Mouse (Mus musculus) MN1 (cell line): Measurements from ENCODE around the gene Acyp2.

Experiments
- DNase-seq: peaks from one replicate; pipeline ENCODE4 v3.0.0-alpha.2; 2016; ENCODE audit warnings: low spot score

Acyp2 gene

DNA sequence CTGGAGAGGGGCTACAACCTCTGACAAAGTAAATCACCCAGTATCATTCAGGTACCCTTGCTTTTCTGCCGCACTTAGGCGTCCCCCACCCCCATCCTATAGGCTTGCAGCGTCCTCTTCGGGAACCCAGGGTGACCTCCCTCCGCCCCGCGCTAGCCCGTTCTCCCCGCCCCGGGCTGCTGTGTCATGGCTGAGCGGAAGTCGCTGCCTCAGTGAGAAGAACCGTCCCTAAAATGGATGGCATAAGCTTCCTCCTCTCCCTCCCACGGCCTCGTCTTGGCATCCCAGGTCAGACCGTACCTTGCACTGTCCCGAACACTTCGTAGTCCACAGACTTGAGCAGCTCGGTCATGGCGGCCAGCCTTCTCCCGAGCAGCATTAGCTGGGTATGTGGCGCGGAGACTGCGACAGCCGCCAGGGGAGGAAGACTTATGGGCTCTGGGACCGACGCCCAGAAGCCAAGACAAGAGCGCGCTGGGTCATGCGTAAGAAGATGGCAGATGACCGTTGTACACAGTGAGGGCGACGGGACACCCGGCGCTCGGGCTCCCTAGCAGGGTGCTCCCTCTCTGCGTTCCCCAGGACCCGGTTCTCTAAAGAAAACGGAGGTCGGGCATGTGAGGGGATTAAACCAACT is at the start of gene Acyp2:
Acyp2 (minus strand) TSS at position 587 of the 637 bp plus-strand sequence.
- DNase-seq: peak; percentile 93

DNA sequence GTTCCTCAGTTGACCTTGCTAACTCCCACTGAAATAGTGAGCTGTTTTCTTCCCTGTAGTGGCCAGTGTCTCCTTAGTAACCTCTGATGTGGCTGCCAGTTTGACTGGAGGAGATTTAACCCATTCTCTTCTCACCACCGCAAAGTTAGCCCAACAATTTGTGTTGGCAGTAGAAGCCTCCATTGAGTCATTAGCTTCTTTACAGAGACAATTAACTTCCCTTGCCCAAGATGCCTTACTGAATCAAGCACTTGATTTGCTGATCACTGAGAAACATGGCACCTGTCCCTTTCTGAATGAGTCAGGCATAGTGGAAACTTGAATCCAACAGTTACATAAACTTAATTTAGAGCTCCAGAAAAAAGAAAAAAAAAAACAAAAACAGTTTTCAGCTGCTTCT is 40.0 kb upstream of the Acyp2 start:
- peak; percentile 5 for DNase-seq

DNA sequence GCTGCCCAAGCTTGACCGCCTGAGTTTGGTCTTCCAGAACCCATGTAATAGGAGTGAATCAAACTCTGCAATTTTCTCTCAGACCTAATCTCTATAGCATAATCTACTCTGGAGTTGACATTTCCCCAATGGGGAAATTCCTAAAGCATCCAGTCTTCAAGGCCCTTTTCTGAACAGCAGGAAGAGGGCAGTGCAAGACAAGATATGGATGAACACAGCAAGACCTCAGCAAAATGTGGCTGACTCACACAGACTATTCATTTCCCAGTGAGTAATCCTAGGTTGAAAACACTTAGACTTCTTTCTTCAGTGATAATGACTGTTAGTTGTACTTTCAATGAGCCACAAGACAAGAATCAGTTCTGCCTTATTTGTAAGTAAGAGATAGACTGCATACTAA is 26.7 kb upstream of the Acyp2 start:
- DNase-seq: peak; percentile 78

DNA sequence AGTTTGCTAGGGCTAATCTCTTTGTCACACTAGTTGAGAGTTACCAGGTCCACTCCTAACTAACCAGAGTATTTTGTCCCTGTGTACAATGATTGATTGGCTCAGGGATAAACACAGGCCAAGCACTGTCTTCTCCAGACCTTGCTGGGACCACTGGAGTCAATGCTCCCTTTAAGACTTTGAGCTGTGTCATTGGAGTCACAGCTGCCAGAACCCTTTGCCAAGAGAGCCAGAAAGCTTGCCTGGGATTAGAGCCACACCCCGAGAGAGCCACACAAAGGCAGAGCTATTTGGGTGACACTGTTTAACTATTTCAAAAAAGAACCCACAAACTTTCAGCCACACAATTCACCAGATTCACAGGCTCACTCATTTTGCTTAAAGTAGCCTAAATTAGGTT is 23.3 kb upstream of the Acyp2 start:
- DNase-seq: peak; percentile 59

DNA sequence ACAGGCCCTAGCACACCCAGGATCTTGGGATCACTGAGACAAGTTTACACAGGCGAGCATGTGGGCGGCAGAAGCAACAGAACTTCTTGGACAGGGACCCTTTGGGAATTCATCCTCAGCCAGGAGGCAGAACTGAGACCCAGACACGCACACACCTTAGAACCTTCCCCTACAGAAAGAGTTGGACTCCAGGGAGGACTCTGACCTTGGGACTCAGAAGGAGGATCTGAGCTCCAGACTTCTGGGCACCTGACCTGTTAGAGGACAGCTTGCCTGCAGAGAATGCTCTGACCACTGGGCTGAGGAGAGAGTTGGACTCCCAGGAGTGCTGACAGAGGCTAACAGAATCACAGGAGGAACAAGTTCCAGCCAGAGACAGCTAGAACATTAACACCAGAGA is 13.6 kb upstream of the Acyp2 start:
- DNase-seq: peak; percentile 3

DNA sequence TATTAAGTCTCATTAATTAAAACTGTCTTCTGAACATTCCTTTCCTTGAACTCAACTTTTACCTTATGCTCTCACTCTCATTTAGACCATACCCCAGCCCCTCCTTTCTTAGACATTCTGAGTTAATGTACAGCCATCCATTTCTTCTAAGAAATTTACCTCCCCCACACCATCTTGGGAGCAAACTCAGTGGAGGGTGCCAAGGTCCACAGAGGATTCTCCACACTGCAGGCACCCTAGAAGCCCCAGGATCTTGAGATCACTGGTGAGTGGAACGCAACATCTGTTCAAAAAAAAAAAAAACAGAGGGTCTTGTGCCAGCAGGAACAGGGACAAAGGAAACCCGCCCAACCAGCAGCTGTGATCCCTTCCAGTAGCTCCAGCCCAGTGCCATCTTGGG is 13.2 kb upstream of the Acyp2 start:
- DNase-seq: no peak

DNA sequence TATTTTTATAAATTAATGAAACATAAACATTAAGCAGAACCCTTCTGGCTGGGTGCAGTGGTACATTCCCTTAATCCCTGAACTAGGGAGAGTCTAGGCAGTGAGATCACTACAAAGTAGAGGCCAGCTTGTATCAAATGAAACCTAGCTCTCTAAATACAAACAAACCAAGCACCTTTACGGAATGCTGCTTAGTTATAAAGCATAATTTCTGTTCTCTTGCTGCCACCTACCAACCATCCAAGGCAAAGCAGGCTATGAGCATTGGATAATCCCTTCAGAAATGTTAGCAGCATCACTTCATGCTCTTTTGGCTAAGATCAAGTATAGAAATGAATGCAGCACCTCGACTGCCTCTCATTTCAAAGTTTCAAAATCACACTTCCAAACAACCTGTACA is 7.7 kb upstream of the Acyp2 start:
- peak; percentile 79 for DNase-seq

DNA sequence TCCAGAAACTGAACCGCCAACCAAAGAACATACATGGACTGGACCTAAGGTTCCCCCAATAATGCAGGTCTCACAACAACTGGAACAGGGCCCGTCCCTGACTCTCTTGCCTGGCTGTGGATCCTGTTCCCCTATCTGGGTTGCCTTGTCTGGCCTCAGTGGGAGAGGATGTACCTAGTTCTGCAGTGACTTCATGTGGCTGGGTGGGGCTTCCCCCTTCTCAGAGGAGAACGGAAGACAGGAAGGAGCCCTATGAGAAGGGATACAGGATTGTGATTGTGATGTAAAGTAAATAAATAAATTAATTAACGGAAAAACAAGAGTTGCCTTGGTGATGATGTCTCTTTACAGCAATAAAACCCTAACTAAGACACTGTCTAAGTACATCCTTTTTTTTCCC is 6.7 kb upstream of the Acyp2 start:
- peak; percentile 5 for DNase-seq

DNA sequence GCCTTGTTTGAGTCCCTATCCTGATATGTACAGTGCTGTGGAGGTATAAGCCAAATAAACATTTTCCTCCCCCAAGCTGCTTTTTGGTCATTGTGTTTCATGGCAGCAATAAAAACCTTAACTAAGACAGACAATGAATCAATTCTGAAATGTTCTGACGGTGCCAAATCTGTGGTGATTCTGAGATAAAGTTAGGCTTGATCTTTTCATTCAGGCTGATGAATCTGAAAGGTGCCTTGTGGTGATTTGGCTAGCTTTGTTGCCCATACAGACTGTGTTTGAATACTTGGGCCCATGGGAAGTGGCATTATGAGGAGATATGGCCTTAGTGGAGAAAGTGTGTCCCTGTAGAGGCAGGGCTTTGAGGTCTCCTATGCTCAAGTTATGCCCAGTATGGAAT is 1.0 kb upstream of the Acyp2 start:
- DNase-seq: peak; percentile 14

DNA sequence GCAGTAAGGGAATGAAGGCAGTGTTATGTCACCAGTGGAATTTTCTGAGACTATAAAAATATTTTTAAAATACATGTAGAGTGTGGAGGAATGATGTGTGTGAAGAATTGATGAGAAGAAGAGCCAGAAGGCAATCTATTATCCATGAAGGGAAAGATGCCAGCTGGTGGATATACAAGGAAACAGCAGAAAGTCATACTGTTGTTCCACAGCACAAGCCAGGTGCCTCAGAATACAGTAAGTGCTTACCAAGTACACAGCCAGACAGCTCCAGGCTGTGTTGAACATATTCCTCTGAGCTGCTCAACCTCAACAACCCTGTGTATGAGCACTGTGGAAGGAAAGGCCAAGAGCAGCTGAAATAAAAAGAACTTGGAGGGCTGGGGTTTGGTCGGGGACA is 13.7 kb downstream of the Acyp2 start:
- peak; percentile 2 for DNase-seq

DNA sequence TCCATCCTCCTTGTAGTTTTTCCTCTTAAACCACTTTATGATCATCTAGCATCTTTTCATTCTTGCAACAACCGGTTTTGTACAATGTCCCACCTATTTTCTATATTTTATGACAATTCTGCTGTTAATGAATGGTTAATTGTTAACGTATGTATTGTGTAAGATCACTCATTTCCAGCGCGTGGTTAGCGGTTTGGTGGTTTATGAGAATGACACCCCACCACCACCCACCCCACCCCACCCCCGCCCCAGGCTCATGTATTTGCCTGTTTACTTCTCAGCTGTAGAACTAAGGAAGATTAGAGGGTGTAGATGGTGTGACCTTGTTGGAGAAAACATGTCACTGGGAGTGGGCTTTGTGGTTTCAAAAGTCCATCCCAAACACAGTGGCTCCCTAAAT is 18.9 kb downstream of the Acyp2 start:
- peak; percentile 5 for DNase-seq

DNA sequence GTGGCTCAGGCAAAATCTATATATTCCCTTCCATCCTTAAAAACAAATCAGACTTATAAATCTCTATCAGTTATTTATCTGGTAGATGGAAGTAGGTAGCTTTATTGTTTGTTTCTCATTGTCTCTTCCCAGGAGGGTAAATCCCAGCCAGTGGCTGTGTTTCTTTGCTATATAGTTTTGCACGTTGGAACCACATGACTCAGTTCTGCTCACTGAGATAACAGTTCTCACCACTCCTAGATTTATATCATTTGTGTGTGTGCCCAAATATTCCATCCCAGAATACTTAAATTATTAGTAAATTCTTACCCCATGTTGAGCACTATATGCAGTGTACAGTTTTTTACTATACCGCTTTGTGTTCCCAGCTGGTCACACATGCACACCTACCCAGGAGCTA is 26.2 kb downstream of the Acyp2 start:
- no peak for DNase-seq

DNA sequence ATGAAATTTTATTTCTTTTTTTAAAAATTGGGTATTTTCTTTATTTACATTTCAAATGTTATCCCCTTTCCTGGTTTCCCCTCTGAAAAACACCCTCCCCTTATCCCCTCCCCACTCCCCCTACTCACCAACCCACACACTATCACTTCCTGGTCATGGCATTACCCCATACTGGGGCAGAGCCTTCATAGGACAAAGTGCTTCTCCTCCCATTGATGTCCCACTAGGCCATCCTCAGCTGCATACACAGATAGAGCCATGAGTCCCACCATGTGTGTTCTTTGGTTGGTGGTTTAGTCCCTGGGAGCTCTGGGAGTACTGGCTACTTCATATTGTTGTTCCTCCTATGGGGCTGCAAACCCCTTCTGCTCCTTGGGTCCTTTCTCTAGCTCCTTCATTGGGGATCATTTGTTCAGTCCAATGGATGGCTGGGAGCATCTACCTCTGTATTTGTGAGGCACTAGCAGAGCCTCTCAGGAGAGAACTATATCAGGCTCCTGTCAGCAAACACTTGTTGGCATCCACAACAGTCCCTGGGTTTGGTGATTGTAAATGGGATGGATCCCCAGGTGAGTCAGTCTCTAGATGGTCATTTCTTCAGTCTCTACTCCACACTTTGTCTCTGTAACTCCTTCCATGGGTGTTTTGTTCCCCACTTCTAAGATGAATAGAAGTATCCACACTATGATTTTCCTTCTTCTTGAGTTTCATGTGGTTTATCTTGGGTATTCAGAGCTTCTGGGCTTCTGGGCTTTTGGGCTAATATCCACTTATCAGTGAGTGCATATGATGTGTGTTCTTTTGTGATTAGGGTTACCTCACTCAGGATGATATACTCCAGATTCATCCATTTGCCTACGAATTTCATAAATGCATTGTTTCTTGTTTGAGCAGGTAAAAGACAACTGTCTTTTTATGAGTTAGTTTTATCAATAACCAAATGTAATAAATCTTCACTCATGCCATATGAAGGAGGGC is 27.7 kb downstream of the Acyp2 start:
- DNase-seq: peak; percentile 3

DNA sequence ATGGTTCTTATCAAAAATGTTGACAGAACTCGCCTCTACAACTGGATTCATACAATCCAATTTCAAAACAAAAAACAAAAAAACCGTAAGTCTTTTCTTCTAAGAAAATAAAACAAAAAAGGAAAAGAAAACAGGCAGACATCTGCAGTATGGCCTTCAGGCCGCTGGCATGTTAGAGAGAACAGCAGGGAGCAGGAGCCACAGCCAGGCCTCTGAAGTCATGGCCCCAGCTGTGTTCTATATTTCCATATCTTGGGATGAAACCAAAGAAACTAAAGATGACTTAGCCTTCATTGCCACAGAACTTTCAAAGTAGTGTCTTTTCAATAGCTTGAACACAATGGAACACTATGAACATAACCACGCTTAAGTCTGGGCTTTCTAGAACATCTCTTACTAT is 31.2 kb downstream of the Acyp2 start:
- peak; percentile 1 for DNase-seq

DNA sequence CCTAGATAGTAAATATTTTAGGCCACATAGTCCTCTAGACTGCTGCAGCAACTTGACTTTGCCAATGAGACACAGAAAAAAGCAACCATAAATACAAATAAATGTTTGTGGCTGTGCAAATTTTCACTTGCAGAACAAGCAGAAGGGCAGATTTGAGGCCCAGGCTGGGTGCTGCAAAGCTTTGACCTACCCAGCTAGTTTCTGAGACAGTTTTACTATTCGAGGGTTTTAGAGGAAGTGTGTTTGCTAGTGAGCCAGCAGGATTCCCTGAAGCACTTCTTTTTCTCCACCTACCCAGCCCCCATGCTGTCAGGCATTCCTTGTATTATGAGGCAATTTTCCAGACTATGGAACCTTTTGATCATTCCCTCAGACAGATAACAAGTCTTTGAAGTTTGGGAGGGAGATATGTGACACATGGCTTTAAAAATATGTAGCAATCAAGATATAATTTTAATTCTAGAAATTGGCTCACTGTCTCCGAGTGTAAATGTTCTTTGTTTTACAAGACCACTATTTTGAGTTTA is 31.8 kb downstream of the Acyp2 start:
- DNase-seq: no peak

DNA sequence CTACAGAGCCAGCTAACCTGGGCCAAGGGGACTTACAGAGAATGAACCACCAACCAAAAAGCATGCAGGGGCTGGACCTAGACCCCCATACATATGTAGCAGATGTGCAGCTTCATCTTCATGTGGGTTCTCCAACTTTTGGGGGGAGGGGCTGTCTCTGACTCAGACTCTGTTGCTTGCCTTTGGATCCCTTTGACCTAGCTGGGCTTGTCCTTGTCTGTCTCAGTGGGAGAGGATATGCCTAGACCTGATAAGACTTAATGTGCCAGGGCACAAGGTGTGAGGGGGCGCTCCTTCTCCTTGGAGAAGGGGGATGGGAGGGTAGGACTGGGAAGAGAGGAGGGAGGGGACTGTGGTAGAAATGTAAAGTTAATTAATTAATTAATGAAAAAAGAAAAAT is 33.4 kb downstream of the Acyp2 start:
- DNase-seq: peak; percentile 5

DNA sequence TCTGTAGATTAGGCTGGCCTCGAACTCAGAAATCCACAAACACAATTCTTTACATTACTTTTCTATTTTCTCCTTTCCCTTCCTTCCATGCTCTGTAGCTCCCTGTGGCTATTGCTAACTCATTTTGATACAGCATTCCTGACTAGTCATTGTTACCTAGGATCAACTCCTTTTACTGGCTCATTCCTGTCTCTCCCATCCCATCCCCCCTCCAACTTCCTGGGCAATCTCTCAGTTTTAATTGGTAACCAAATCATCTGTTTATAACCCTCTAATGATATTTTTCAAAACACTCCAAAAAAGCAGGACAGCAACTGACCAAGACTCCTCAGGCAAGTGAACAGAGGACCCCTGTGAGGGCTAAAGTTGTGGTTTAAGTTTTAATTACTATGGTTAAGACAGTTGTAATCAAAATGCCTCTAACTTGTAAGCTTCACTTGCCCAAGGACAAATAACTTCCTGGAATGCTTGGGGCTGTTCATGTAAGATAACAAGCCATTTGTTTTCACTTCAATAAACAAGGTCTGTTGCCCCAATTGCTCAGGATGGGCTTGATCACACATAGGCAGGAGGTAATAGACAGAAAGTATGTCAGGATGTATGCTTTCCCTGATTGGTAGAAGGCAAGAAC is 35.4 kb downstream of the Acyp2 start:
- no peak for DNase-seq

DNA sequence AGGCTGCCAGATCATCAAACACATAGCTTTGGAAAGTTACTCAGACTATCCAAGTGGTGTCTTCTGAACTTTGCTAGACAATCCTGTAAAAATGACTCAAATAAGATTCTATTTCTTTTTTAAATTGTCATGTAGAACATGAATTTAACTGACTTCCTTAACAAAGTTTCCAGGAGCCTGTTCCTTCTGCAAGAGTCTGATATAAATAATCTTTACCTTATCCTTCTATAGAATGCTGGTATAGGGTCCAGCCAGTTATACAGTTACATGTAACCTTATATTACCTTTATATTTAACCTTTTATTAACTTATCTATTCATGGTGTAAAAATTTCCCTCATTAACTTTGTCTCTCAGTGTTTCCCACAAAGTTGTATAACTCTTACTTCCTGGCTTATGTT is 36.7 kb downstream of the Acyp2 start:
- DNase-seq: no peak

DNA sequence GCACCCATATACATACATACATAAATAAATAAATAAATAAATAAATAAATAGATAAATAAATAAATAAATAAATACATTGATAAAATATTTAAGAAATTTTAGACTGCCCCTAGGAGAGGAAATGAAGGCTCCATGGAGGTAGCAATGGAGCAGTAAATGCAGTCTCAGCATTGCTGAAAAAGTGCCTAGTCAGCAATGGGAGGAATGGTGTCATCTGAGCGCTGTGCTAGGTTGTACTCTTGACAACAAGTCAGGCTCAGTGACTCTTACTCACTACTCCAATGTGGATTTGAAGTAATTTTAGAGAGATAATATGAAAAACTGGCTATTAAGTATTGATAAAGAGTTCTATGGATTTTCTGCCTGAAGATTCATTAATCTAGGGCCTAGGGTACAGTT is 40.1 kb downstream of the Acyp2 start:
- DNase-seq: no peak

DNA sequence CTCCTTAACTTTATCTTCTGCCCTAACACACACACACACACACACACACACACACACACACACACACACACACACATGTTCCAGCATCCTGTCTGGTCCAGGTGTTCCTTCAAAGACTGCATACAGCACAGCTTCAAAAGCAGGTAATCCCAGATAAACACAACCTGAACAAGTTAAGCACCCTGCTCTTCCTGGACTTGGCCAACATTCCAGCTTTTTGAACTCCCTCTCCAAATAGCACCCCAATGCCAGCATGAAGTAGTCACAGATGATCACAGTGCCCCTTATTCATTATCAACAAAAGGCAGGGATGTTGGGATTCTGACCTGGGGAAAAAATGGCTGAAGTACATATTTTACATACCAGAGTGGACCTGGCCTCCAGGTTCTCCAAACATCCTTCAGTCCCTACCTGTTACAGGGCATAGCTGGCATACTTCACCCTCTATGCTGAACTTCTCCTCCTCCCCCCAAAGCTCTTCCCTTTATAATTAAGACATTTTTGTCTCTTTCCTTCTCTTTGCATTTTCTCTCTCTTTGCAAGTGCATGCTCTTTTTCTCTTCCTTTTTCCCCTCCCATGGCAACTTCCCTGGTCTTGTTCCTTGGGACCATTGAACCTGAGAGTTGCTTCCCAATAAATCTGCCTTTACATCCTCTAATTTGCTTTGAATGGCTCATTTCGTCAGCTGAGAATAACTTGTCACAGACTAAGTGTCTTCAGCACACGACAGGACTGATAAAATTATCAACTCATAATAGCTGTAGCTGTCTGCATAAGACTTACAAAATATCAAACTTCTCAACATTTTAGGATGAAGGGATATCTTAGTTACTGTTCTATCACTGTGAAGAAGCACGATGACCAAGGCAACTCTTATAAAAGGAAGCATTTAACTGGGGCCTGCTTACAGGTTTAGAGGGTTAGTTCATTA is 41.5 kb downstream of the Acyp2 start:
- no peak for DNase-seq

DNA sequence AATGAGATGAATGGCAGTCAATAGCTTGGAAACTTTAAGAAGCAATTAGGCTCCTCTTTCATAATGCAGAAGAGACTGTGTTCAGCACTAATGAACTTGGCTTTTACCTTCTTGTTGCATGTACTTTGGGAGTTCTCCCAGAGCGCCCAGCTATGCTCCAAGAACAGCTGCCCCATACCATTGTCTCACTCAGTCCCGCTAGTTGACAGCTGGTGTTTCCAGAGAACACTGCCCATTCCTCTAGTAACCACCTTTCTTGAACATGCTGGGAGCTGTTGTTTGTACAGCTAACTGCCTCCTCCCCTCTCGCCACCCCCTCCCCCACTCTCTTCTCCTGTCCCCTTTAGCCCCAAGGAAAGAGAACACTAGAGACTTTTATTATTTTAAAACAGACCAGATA is 52.1 kb downstream of the Acyp2 start:
- DNase-seq: no peak

DNA sequence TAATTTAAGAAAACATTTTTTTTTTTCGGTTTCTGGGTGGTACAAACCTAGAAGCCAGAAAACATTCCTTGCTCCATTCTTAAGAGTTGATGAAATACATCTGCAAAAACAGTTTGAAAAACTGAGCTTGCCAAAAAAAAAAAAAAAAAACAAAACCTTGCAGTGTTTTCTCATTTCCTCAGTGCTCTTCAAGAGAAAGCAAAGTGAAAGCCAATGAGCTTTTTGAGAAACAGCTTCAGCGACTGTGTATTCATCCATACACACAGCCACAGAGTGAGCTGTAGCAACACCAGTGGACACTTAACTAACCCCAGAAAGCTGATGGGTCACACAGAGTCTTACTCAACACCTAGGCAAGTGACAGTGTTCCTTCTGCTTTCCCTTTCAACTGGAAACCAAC is 69.4 kb downstream of the Acyp2 start:
- DNase-seq: no peak
